Mouse (Mus musculus) retina, postnatal 7 days (tissue): ENCODE measurements at regions not wholly inside any gene's neighbourhood (a gene's known extent, or its start where the extent isn't known, plus 50 kb on each side); places are given as distances from the start of the nearest gene placed in this dataset.

Experiments used
- DNase-seq: peaks from one replicate; pipeline ENCODE4 v3.0.0-alpha.2; 2012; ENCODE audit warnings: low read depth, low spot score

GRCm38 (mm10) chr13:51899319-51900042, 53.0 kb downstream of the Gadd45g start:
- no peak for DNase-seq

DNA sequence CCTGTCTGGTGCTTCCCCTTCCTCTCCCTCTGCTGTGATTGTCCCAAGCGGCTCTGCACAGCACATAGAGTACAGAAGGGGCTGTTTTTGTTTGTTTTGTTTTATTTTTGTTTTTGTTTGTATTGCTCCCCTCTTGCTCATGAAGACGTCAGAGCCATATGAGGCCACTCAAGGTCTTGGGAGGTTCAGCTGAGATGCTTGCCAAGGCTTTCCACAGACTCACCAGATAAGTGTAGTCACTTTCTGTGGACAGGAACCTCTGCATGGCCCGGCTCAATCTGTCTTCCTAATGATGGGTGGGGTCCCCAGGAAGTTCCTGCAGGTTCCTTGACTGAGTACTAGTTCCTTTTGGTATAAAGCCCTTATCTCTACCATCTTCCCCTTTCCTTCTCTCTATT, 53.6 kb downstream of the Gadd45g start:
- DNase-seq: no peak

- DNase-seq: no peak
Observed at GRCm38 (mm10) chr13:51902482-51903285, 56.2 kb downstream of the Gadd45g start.

- DNase-seq: no peak
Observed at GRCm38 (mm10) chr13:51903324-51903939, 57.0 kb downstream of the Gadd45g start.

DNA sequence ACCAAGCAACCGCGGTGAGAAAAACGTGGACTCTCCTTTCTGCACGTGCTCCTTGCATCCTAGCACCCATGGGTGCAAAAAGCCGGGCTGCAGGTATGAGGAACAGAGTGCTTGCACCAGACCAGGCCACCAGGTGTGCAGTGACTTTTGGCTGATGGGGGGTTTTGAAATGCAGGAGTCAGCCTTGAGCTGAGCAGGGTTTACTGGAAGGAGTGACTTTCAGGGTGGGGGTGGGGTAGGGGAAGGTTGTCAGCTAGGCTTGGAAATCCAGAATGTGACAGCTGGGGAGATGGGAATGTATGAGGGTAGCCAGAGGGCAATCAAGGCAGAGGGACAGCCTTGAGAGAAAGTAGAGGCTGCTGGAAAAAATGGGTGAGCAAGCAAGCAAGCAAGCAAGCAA, 58.8 kb downstream of the Gadd45g start:
- DNase-seq: no peak

- DNase-seq: no peak
Observed at GRCm38 (mm10) chr13:51906103-51906502, 59.6 kb downstream of the Gadd45g start.

DNA sequence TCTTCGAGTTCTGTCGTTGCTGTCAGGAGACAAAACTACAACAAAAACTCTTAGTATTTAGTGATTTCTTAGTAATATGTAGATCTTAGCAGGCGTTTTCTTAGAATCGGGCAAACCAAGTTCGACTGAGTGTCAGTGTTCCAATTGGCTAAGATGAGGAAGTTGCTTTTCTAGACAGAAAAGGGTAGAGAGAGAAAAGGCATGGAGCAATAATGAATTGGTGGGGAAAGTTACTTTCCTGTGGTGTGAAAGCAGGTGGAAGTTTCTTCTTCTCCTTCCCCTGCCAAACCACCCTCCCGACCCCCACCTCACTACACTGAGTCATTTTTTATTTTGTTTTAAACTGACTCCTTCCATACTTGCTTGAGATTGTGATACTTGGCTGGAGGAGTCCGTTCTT, 62.0 kb downstream of the Gadd45g start:
- DNase-seq: no peak

- DNase-seq: no peak
Observed at GRCm38 (mm10) chr13:51911296-51911998, 65.0 kb downstream of the Gadd45g start.

GRCm38 (mm10) chr13:51912477-51912876, 66.0 kb downstream of the Gadd45g start:
- DNase-seq: no peak

DNA sequence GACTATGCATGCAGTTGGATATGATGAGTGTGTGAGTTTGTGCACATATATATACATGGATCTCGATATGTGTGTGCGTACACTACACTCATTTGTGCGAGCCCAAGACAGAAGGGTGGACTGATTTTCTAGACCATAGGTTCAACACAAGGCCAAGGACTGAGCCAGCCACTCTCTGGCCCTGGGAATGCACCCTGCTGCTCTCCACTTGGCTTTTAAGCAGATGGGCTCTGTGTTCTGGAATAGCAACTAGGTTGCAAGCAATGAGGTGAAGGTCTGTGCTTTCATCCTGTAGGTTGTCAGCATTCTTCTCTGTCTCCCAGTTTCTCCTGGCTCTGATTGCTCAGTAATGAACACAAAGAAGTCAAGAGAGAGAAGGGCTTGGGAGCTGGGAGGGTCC, 66.5 kb downstream of the Gadd45g start:
- no peak for DNase-seq

DNA sequence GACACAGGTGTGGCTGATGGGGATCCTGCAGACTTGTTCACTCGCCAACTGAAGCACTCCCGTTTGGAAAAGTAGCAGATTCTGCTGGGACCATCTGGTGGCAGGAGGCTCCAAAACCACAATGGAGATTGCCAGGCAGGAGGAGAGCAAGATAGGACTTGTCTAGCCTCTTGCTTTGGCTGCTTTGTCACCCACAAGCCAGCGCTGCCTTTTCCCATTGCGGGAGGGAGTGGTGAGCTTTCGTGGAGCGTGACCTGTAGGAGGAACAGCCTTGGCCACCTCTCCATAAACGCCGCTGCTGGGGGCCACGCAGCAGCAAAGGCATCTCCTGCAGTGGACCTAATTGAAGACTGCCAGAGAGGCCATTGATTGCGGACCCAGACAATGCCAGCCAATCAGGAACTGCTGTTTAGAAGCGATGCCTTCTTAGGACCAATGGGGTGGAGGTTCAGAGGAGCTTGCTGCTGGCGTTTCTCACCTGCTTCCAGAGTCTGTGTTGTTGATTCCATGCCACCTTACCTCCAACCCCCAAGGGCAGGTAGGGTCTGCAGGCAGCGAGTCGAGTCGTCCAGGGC, 70.3 kb downstream of the Gadd45g start:
- no peak for DNase-seq

GRCm38 (mm10) chr13:51917658-51918057, 71.2 kb downstream of the Gadd45g start:
- no peak for DNase-seq

GRCm38 (mm10) chr13:51918108-51918507, 71.6 kb downstream of the Gadd45g start:
- no peak for DNase-seq

DNA sequence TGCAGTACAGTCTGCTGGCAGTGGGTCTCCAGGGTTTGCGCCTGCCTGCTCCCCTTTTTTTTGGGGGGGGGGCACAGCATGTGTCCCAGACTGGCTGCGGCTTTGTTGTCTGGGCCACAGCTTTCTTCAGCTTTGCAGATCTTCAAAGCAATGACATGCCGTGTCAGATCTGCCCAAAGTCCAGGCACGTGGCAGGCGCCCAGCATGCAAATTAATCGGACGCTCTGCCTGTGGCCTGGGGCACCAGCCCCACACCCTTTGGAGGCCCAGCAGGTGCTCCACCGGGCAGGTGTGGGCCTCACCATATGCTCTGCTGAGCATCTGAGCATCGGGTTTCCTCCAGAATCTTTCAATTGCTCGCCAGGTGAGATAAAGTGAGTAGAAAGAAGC, 72.3 kb downstream of the Gadd45g start:
- no peak for DNase-seq

DNA sequence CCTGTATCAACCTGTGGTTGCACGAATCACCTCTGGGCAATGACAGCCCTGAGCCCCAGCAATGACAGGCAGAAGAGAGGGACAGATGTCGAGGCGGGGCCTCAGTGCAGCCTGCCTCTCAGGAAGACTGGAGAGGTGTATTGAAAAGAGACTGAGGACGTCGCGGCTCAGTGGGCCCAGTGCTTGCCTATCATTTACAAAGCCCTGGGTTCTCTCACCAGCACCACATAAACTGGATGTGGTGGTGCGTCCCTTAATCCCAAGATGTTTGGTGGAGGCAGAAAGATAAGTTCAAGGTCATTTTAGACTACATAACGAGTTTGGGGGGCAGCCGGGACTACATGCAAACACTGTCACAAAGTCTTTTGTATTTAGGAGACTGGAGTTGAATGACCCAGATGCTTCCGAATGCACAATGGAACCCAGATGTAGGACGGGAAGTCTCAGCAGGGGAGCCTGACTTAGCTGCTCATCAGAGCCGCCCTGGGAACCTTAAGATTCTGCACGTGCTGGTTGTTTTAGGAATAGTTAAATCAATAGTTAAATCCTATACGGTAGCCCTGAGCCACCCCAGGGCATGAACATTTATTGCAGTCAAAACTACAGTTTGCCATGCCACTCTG, 72.8 kb downstream of the Gadd45g start:
- DNase-seq: no peak

DNA sequence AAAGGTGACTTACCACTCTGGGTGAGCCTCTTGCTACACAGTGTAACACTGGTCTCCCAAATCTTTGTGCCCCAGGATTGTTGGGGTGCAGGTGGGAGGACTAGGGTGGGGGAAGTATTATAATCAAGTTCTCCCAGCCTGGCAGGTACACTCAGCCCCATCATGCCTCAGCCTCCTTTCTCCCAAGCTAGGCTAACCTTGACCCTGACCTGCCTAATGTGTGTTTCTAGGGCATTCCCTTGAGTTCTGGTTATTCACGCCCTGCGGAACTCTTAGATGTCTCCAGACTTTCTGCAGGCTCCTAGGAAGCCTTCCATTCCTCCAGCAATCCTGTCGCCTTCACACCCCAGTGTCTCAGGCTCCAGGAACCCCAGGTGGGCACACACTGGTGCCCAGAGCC, 73.5 kb downstream of the Gadd45g start:
- DNase-seq: no peak

- no peak for DNase-seq
Observed at GRCm38 (mm10) chr13:51920511-51921351, 74.3 kb downstream of the Gadd45g start.

DNA sequence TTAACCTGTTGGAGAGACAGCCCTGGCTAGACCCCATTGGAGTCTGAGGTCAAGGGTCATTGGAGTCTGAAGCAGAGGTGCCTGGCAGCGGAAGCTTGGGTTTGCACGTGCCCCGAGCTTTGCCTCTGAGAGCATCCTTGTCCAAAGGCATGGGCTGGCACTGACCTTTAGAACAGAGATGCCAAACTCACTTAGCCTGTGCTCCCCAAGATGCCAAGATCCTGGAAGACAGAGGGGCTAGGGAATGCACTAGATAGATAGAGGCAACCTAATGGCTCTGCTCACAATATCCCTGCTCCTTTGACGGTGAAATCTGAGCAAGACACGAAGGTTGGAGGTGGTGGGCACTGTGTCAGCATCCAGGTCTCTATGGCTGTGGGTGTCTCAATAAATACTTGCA, 75.1 kb downstream of the Gadd45g start:
- no peak for DNase-seq

DNA sequence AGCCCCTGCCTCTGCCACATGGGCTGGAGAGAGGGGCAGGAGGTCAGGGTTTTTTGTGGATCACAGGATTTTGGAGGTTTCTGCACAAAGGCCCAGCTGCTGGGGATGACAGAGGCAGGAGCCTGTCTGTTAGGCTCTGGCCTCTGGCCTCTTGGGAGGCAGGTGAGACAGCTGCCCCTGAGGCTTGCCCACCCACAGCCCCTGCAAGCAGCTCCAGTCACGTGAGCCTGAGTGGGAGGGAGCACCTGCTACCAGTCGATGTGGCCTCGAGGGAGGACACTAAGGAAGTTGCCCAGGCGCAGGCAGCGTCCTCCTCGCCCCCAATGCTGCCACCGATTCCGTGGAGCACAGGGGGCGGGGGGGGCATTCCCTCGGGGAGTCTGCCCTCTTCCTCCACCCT, 80.3 kb downstream of the Gadd45g start:
- no peak for DNase-seq

DNA sequence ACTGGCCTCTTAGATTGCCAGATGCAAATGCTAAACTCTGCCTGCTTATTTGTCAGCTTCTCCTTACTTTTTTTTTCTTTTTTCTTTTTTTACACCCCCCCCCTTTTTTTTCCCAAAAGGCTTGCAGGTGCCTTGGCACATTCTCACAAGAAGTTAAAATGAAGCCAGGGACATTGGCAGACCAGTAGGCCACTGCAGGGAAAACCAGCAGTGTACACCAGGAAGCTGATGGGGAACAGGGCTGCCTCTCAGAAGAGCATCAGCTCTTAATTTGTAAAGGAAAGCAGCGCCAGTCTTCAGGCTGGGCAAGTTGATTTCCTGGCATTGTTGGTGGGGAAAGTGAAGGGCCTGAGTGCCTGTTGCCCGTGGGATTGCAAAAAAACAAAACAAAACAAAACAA, 83.3 kb downstream of the Gadd45g start:
- no peak for DNase-seq
